Mouse (Mus musculus) erythroblast, embryonic 14.5 days (primary cell): ENCODE measurements around the gene Cux1. TPM values are rescaled to one million over a fixed set of nuclear protein-coding genes. Genes with fewer than 3 reads are reported as not detected.

Experiments
- H3K27me3 ChIP-seq: 2 replicates; pipeline ENCODE4 v1.6.1; 2012; ENCODE audit warnings: inconsistent platforms; ENCODE audit not compliant: control insufficient read depth
- H3K36me3 ChIP-seq: 2 replicates; pipeline ENCODE4 v1.6.1; 2012; ENCODE audit warnings: mild to moderate bottlenecking, inconsistent platforms; ENCODE audit not compliant: control insufficient read depth
- H3K4me1 ChIP-seq: 2 replicates; pipeline ENCODE4 v1.6.1; 2012; ENCODE audit warnings: inconsistent platforms; ENCODE audit not compliant: control insufficient read depth
- H3K4me3 ChIP-seq: replicated peaks from 2 replicates; pipeline ENCODE3; 2012; ENCODE audit warnings: moderate library complexity, mild to moderate bottlenecking, inconsistent platforms
- H3K9me3 ChIP-seq: 2 replicates; pipeline ENCODE4 v1.6.1; 2012; ENCODE audit warnings: low read length, inconsistent platforms, mixed read lengths; ENCODE audit not compliant: control insufficient read depth
- GATA1 ChIP-seq: IDR thresholded peaks from 2 replicates; pipeline ENCODE4 v1.6.1; 2012; ENCODE audit warnings: low read length, inconsistent platforms, mixed read lengths
- TAL1 ChIP-seq: IDR thresholded peaks from 3 replicates; pipeline ENCODE4 v1.6.1; 2012; ENCODE audit warnings: low read length, inconsistent platforms, mixed read lengths
- polyA plus RNA-seq: library from polyadenylated mRNA; stranded (reverse); fragments of >175 nt; gene quantifications from 2 replicates; pipeline ENCODE4 v1.2.3, GENCODE M21; 2012

Cux1 gene
- polyA plus RNA-seq, 1 experiment, result 2.9 TPM

- TF ChIP-seq GATA1 (no peak), TAL1 (no peak)
- Histone ChIP-seq H3K9me3 (no peaks in the 10 kb centered on the region), H3K27me3 (no peaks in the 10 kb centered on the region), H3K4me3 (no peak overlapping the region), H3K36me3 (no peaks in the 10 kb centered on the region), H3K4me1 (peaks cover 14% of the 10 kb centered on the region)
Measured at GRCm38 (mm10) chr5:136502491-136503086, 64.7 kb downstream of the Cux1 start.

GRCm38 (mm10) chr5:136500307-136500871 is 66.9 kb downstream of the Cux1 start:
- H3K9me3 ChIP-seq, result no peaks in the 10 kb centered on the region
- H3K4me1 ChIP-seq, result peaks cover 14% of the 10 kb centered on the region
- H3K4me3 ChIP-seq, result no peak overlapping the region
- H3K27me3 ChIP-seq, result no peaks in the 10 kb centered on the region
- TF ChIP-seq GATA1 (no peak), TAL1 (no peak)
- H3K36me3 ChIP-seq, result no peaks in the 10 kb centered on the region

DNA sequence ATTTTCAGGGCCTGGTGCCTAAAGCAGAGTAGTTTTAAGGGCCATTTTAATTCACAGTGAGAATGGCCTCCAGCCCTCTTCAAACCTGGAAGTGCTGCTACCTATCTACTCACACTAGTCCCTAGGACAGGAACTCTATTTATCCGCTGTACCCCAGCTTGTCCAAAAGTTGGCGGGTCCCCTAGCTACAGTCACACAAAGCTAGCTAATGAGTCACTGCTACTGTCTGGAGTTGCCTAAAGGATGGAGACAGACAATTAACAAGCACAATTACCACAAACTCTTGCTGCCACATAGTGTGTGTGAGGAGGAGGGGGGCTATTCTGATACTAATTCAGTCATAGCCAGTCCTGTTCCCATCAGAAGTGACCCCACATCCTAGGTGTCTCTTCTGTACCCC is 68.0 kb downstream of the Cux1 start:
- no peaks in the 10 kb centered on the region for H3K27me3 ChIP-seq
- no peaks in the 10 kb centered on the region for H3K36me3 ChIP-seq
- H3K4me1 ChIP-seq, result peaks cover 16% of the 10 kb centered on the region
- no peaks in the 10 kb centered on the region for H3K9me3 ChIP-seq
- TF ChIP-seq GATA1, result no peak
- TF ChIP-seq TAL1, result no peak
- no peak overlapping the region for H3K4me3 ChIP-seq

- TF ChIP-seq GATA1 (no peak), TAL1 (no peak)
- Histone ChIP-seq H3K36me3 (no peaks in the 10 kb centered on the region), H3K9me3 (no peaks in the 10 kb centered on the region), H3K27me3 (no peaks in the 10 kb centered on the region), H3K4me3 (no peak overlapping the region), H3K4me1 (peaks cover 14% of the 10 kb centered on the region)
Measured at GRCm38 (mm10) chr5:136498741-136499140, 68.5 kb downstream of the Cux1 start.

DNA sequence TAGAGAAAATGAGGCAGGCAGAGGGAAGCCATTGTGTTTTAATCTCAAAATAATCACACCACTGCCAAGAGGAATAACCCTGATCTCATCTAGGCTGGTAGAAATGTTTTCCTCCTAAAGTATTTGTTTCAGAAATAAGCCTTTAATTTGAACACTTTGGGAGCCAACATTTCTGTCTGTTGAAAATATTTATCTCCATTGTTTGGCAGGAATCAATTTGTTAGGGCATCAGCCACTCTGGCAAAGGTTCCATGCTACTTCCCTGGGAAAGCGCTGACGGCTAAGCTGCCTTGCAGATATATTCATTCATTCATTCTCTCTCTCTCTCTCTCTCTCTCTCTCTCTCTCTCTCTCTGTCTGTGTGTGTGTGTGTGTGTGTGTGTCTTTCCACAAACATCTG is 70.0 kb downstream of the Cux1 start:
- H3K36me3 ChIP-seq, result no peaks in the 10 kb centered on the region
- no peak for TF ChIP-seq TAL1
- TF ChIP-seq GATA1, result no peak
- H3K27me3 ChIP-seq, result no peaks in the 10 kb centered on the region
- H3K9me3 ChIP-seq, result no peaks in the 10 kb centered on the region
- no peak overlapping the region for H3K4me3 ChIP-seq
- peaks cover 13% of the 10 kb centered on the region for H3K4me1 ChIP-seq

DNA sequence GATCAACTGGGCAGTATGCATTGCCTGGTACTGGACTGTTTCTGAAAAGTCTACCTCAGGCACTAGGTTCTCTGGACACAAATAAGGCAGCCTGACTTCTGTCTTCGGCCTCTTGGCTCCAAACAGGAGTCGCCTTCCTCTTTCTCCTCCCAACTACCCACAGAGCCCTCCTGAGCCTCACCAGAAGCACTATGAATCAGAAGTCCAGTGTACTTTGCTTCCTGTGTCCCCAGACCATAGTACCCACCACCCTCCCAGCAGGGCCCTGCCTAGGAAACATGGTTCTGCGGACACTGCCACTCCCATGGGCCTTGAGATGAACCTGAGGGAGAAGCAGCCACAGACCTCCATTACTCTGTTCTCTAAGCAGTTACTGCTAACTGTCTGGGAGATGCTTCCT is 71.7 kb downstream of the Cux1 start:
- TF ChIP-seq TAL1 (no peak), GATA1 (no peak)
- Histone ChIP-seq H3K27me3 (no peaks in the 10 kb centered on the region), H3K9me3 (no peaks in the 10 kb centered on the region), H3K36me3 (no peaks in the 10 kb centered on the region), H3K4me1 (peaks cover 13% of the 10 kb centered on the region), H3K4me3 (no peak overlapping the region)

DNA sequence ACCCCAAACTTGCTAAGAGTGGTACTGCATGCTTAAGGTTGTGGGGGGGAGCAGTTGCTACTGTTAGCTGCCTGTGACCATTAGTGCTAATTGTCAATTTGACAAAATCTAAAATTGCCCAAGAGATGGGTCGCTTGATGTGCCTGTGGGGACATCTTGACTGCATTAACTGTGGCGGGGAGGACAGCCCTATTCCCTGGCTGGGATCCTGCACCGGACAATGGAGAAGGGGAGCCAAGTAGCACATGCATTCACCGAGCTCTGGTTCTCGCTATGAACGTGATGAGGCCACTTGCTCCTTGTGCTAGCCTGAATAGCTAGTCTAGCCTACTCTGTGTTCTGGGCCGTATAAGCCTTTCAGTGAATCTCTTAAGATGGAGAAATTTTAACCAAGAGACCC is 72.4 kb downstream of the Cux1 start:
- H3K4me1 ChIP-seq, result peaks cover 13% of the 10 kb centered on the region
- H3K9me3 ChIP-seq, result no peaks in the 10 kb centered on the region
- TF ChIP-seq TAL1 (no peak), GATA1 (no peak)
- no peaks in the 10 kb centered on the region for H3K36me3 ChIP-seq
- no peaks in the 10 kb centered on the region for H3K27me3 ChIP-seq
- H3K4me3 ChIP-seq, result no peak overlapping the region

DNA sequence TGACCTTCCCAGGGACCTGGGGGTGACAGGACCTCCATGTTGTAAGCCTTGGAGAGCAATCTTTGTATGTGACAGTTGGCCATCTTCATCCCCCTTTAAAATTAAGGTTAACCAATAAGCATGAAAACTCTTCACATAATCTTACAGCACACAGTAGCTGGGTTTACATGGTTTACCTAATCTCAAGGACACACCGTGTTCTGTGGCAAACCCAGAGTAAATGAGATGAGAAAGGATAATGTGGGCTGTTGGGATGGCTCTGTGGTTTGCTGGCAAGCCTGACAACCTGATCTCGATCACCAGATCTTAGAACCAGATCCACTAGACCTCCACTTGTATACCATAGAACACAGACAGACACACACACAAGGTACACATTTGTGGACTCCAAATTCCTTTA is 73.0 kb downstream of the Cux1 start:
- Histone ChIP-seq H3K27me3 (no peaks in the 10 kb centered on the region), H3K9me3 (no peaks in the 10 kb centered on the region), H3K4me3 (no peak overlapping the region), H3K36me3 (no peaks in the 10 kb centered on the region), H3K4me1 (peaks cover 13% of the 10 kb centered on the region)
- TF ChIP-seq TAL1 (no peak), GATA1 (no peak)

- no peak for TF ChIP-seq GATA1
- Histone ChIP-seq H3K27me3 (no peaks in the 10 kb centered on the region), H3K4me3 (no peak overlapping the region), H3K9me3 (no peaks in the 10 kb centered on the region), H3K36me3 (peaks cover 7% of the 10 kb centered on the region), H3K4me1 (peaks cover 12% of the 10 kb centered on the region)
Measured at GRCm38 (mm10) chr5:136489450-136489849, 77.8 kb downstream of the Cux1 start.

DNA sequence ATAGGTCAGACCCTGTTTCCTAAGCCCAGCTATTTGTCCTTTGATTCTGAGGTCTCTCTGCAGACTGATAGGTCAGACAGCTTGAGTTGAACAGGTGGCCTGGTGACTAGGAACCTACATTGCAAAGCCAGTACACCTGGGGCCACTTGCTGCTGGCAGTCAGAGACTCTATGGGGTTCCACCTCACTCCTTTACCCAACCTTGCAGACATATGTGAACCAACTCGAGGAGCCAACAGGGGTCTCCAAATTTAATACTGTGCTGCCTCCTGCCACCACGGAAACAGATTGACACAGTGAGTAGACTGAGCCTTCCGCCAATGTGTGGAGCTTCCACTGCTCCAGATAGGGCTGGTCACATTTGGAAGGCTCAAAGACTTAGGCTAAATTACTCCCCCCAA is 78.6 kb downstream of the Cux1 start:
- Histone ChIP-seq H3K4me3 (no peak overlapping the region), H3K9me3 (no peaks in the 10 kb centered on the region), H3K36me3 (peaks cover 12% of the 10 kb centered on the region), H3K27me3 (no peaks in the 10 kb centered on the region), H3K4me1 (peaks cover 6% of the 10 kb centered on the region; the same call in 1 of the 2 replicates)
- TF ChIP-seq TAL1 (no peak), GATA1 (no peak)
